Mouse (Mus musculus) neural tube, embryonic 14.5 days (tissue): ENCODE data around the gene Catsperz. TPM values are rescaled to one million over a fixed set of nuclear protein-coding genes. Genes with fewer than 3 reads are reported as not detected.

Experiments used
- ATAC-seq: fragments of 200-750 bp; cut with Nextera tagmentation; 2 replicates; pipeline ENCODE4 v1.8.0; 2017; ENCODE audit warnings: low read depth, mild to moderate bottlenecking, moderate TSS enrichment, moderate library complexity
- H3K27ac ChIP-seq: fragments of 300-500 bp; sonication (generic); 2 replicates; pipeline ENCODE4 v1.5.1; 2014; ENCODE audit warnings: low read depth, mild to moderate bottlenecking, control low read depth, low read length, moderate library complexity, mixed read lengths
- H3K27me3 ChIP-seq: fragments of 300-500 bp; sonication (generic); 2 replicates; pipeline ENCODE4 v1.6.1; 2014; ENCODE audit warnings: low read length; ENCODE audit not compliant: control insufficient read depth, insufficient read depth
- H3K36me3 ChIP-seq: fragments of 300-500 bp; sonication (generic); 2 replicates; pipeline ENCODE4 v1.6.1; 2014; ENCODE audit warnings: low read length, mixed read lengths; ENCODE audit not compliant: control insufficient read depth, insufficient read depth
- H3K4me1 ChIP-seq: fragments of 300-500 bp; sonication (generic); 2 replicates; pipeline ENCODE4 v1.6.1; 2014; ENCODE audit warnings: low read length; ENCODE audit not compliant: control insufficient read depth, insufficient read depth
- H3K4me2 ChIP-seq: fragments of 300-500 bp; sonication (generic); 2 replicates; pipeline ENCODE4 v1.6.1; 2014; ENCODE audit warnings: mild to moderate bottlenecking, low read depth, low read length, control low read depth
- H3K4me3 ChIP-seq: fragments of 300-500 bp; sonication (generic); 2 replicates; pipeline ENCODE4 v1.5.1; 2014; ENCODE audit warnings: low read depth, low read length, control low read depth, mixed read lengths
- H3K9ac ChIP-seq: fragments of 300-500 bp; sonication (generic); replicated peaks from 2 replicates; pipeline ENCODE4 v1.6.1; 2014; ENCODE audit warnings: low read depth, mild to moderate bottlenecking, control low read depth, low read length, mixed read lengths
- H3K9me3 ChIP-seq: fragments of 300-500 bp; sonication (generic); 2 replicates; pipeline ENCODE4 v1.6.1; 2016; ENCODE audit warnings: low read length; ENCODE audit not compliant: control insufficient read depth
- WGBS: fragments of 180-500 bp; shearing (Covaris S2); extraction: QIAGEN DNeasy Blood & Tissue Kit; methylation state at CpG from one replicate; pipeline ENCODE4 v1.1.7; 2014; 5-methylcytosine and 5-hydroxymethylcytosine counted together
- microRNA-seq: library from miRNA; unstranded; fragments of <30 nt; microRNA quantifications from one replicate; pipeline ENCODE4, GENCODE M21; 2016
- polyA plus RNA-seq: library from polyadenylated mRNA; unstranded; fragments of >200 nt; fragmentation: Nextera tagmentation; extraction: Ambion mirVana; gene quantifications from 2 replicates; pipeline ENCODE4 v1.2.1, GENCODE M21; 2014

The Catsperz gene
- polyA plus RNA-seq, 1 experiment from 2014 or later, result 0.94 TPM

- no peak overlapping the region for H3K9ac ChIP-seq
- no peak overlapping the region for H3K4me2 ChIP-seq
- no peak for ATAC-seq
- 91% methylated on average over 4 of the region's 4 CpGs for WGBS
- H3K36me3 ChIP-seq, result no peaks in the 10 kb centered on the region
- peaks cover 3% of the 10 kb centered on the region; the same call in 1 of the 2 replicates for H3K9me3 ChIP-seq
- no peaks in the 10 kb centered on the region for H3K4me1 ChIP-seq
- H3K27me3 ChIP-seq, result no peaks in the 10 kb centered on the region
- H3K4me3 ChIP-seq, result no peak overlapping the region
- no peak overlapping the region for H3K27ac ChIP-seq
These were observed 47.2 kb downstream of the Catsperz start for GRCm38 (mm10) chr19:6877965-6878364.

GRCm38 (mm10) chr19:6876799-6877198 is 48.4 kb downstream of the Catsperz start:
- peaks cover 3% of the 10 kb centered on the region; the same call in 1 of the 2 replicates for H3K9me3 ChIP-seq
- H3K36me3 ChIP-seq, result no peaks in the 10 kb centered on the region
- H3K27me3 ChIP-seq, result no peaks in the 10 kb centered on the region
- no peak overlapping the region for H3K27ac ChIP-seq
- H3K4me2 ChIP-seq, result no peak overlapping the region
- H3K4me1 ChIP-seq, result no peaks in the 10 kb centered on the region
- ATAC-seq, result no peak
- H3K4me3 ChIP-seq, result no peak overlapping the region
- H3K9ac ChIP-seq, result no peak overlapping the region

- H3K36me3 ChIP-seq, result no peaks in the 10 kb centered on the region
- H3K4me2 ChIP-seq, result no peak overlapping the region
- H3K4me3 ChIP-seq, result no peak overlapping the region
- H3K27me3 ChIP-seq, result no peaks in the 10 kb centered on the region
- no peak for ATAC-seq
- no peaks in the 10 kb centered on the region for H3K4me1 ChIP-seq
- H3K9ac ChIP-seq, result no peak overlapping the region
- 88% methylated on average over 6 of the region's 6 CpGs for WGBS
- H3K9me3 ChIP-seq, result peaks cover 3% of the 10 kb centered on the region; the same call in 1 of the 2 replicates
- H3K27ac ChIP-seq, result no peak overlapping the region
These were observed 49.3 kb downstream of the Catsperz start for GRCm38 (mm10) chr19:6875834-6876233.

GRCm38 (mm10) chr19:6874257-6874656 is 50.9 kb downstream of the Catsperz start:
- no peaks in the 10 kb centered on the region for H3K9me3 ChIP-seq
- no peak overlapping the region for H3K9ac ChIP-seq
- H3K36me3 ChIP-seq, result no peaks in the 10 kb centered on the region
- H3K4me3 ChIP-seq, result no peak overlapping the region
- 85% methylated on average over 1 of the region's 1 CpGs for WGBS
- no peak overlapping the region for H3K4me2 ChIP-seq
- no peaks in the 10 kb centered on the region for H3K4me1 ChIP-seq
- no peak overlapping the region for H3K27ac ChIP-seq
- no peaks in the 10 kb centered on the region for H3K27me3 ChIP-seq
- ATAC-seq, result no peak

- WGBS, result 80% methylated on average over 3 of the region's 3 CpGs
These were observed 52.5 kb downstream of the Catsperz start for GRCm38 (mm10) chr19:6872701-6873100.

More at GRCm38 (mm10) chr19:6872701-6873100, 52.5 kb downstream of the Catsperz start:
- no peak for ATAC-seq
- Histone ChIP-seq H3K36me3 (no peaks in the 10 kb centered on the region), H3K27me3 (no peaks in the 10 kb centered on the region), H3K4me2 (no peak overlapping the region), H3K4me3 (no peak overlapping the region), H3K9me3 (no peaks in the 10 kb centered on the region), H3K4me1 (no peaks in the 10 kb centered on the region), H3K27ac (no peak overlapping the region), H3K9ac (no peak overlapping the region)

Small RNA genes within 50 kb of the gene (microRNA-seq; reads per million reads assigned to microRNA genes)
- 0.85 reads per million for gene Mir6990

Other genes starting within 250 kb of the Catsperz start
- gene Rps6ka4, start 84.7 kb downstream of the Catsperz start, polyA plus RNA-seq, result 9.6 and 10.4 TPM in 2 replicates
- gene Ccdc88b, start 67.2 kb downstream of the Catsperz start, polyA plus RNA-seq, result 0.32 TPM in 2 replicates
- 104 and 106 TPM in 2 replicates for gene Trmt112, start 15.7 kb downstream of the Catsperz start, polyA plus RNA-seq
- 240 and 272 TPM in 2 replicates for gene Prdx5, start 15.3 kb downstream of the Catsperz start, polyA plus RNA-seq
- gene Esrra, start 3.6 kb downstream of the Catsperz start, polyA plus RNA-seq, result 6.9 and 8.4 TPM in 2 replicates
- 9.4 and 9.9 TPM in 2 replicates for gene Kcnk4, start 9.1 kb upstream of the Catsperz start, polyA plus RNA-seq
- gene Bad, start 16.5 kb upstream of the Catsperz start, polyA plus RNA-seq, result 87.4 and 87.8 TPM in 2 replicates
- gene Gpr137, start 17.1 kb upstream of the Catsperz start, polyA plus RNA-seq, result 57.3 and 59.6 TPM in 2 replicates
- gene Ppp1r14b, start 49.6 kb upstream of the Catsperz start, polyA plus RNA-seq, result 140 and 162 TPM in 2 replicates
- 7.6 and 17.6 TPM in 2 replicates for gene Plcb3, start 51.1 kb upstream of the Catsperz start, polyA plus RNA-seq
- 93.0 and 119 TPM in 2 replicates for gene Fkbp2, start 55.1 kb upstream of the Catsperz start, polyA plus RNA-seq
- 52.0 and 60.9 TPM in 2 replicates for gene Vegfb, start 62.3 kb upstream of the Catsperz start, polyA plus RNA-seq
- gene Dnajc4, start 67.2 kb upstream of the Catsperz start, polyA plus RNA-seq, result 23.7 and 28.5 TPM in 2 replicates
- gene Nudt22, start 70.7 kb upstream of the Catsperz start, polyA plus RNA-seq, result 22.0 and 22.6 TPM in 2 replicates
- gene Trpt1, start 70.8 kb upstream of the Catsperz start, polyA plus RNA-seq, result 22.2 and 29.8 TPM in 2 replicates
- 1.9 and 4.9 TPM in 2 replicates for gene Fermt3, start 94.1 kb upstream of the Catsperz start, polyA plus RNA-seq
- gene Stip1, start 114.6 kb upstream of the Catsperz start, polyA plus RNA-seq, result 207 and 215 TPM in 2 replicates
- gene Macrod1, start 131.4 kb upstream of the Catsperz start, polyA plus RNA-seq, result 4.7 and 5.6 TPM in 2 replicates
- gene Flrt1, start 180.3 kb upstream of the Catsperz start, polyA plus RNA-seq, result 11.0 and 13.3 TPM in 2 replicates